Mouse (Mus musculus): Measurements from ENCODE around the gene Stra6. TPM values are rescaled to one million over a fixed set of nuclear protein-coding genes. Genes with fewer than 3 reads are reported as not detected.

Stra6 gene
- polyA plus RNA-seq, 1 experiment: not detected

DNA sequence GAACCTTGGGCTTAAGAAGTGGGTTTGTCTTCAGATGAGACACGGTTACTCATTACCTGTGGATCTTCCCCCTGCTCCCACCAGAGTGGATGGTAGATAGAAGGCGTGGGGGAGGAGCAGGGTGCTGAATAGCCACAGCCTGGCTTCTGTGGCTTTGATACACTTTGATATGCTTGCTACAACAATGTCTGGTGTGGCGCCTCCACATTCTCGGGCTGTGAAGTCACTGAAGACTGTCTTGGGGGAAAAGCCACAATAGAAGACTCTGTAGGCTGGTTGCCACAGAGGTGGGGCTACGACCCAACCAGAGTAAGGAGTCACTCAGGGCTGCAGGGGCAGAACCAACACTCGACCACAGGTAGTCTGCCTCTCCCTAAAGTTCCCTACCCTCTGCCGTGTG, 68.1 kb downstream of the Stra6 start:
- no peaks in the 10 kb centered on the region for H3K4me1 ChIP-seq (ENCODE audit: control insufficient read depth, insufficient read depth, low read length)
- H3K27ac ChIP-seq (ENCODE audit: control insufficient read depth, insufficient read depth, low read depth, low read length, poor library complexity): no peak overlapping the region
- no peak overlapping the region for H3K4me3 ChIP-seq (replicated peaks; ENCODE audit: control insufficient read depth, low read depth, low read length)
- TF ChIP-seq CTCF (IDR thresholded peaks at IDR 0.05; ENCODE audit: control insufficient read depth, insufficient read depth, low read length) (no peak), POLR2A (IDR thresholded peaks at IDR 0.05; ENCODE audit: borderline replicate concordance, control insufficient read depth, low read depth, low read length) (no peak)
- 51% methylated on average over 7 of the region's 7 CpGs for WGBS

DNA sequence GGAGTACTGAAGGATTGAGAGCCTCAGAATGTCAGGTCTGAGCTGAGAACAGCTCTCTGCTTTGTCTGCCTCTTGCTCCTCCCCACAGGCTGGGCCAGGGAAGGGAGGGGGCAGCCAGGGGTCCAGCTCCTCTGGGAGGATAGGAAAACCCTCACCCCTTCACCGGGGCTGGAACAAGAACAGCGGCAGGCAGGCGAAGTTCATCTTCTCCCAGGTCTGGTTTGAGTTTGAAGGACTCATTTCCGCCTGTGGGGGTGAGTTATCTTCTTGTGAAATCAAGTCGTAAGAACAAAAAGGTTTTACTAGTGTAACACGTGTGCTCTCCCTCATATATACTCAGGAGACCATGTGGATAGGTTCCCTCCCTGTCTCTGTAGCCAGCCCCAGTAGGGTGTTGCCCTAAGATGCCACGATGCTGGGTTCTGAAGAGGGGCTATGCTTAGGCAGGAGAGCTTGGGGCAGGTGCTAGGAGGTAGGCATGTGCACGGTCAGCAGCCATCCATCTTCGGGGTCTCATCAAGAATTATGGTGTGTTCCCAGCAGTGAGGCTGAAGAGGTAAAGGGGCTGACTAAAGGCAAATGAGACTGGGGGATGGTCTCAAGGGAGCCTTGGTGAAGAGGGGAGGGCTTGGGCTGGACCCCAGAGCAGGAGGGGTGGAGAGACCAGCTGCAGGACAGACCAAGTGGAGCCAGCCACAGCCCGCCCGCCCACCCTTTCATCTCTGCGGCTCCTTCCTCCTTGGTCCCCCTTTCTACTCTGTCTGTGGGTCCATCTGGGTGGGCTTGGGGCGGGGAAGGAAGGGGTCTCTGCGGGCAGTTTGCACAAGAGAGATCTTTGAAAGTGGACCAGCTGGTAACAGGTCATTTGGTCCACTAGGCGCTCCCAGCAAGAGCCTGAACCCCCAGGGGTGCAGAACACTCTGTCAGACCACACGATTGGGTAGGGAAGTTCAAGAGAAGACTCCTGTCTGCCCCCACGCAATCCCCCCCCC, 70.6 kb downstream of the Stra6 start:
- no peaks in the 10 kb centered on the region for H3K4me1 ChIP-seq (ENCODE audit: control insufficient read depth, insufficient read depth, low read length)
- 14% methylated on average over 17 of the region's 17 CpGs for WGBS
- H3K4me3 ChIP-seq (replicated peaks; ENCODE audit: control insufficient read depth, low read depth, low read length): no peak overlapping the region
- no peak overlapping the region for H3K27ac ChIP-seq (ENCODE audit: control insufficient read depth, insufficient read depth, low read depth, low read length, poor library complexity)
- TF ChIP-seq POLR2A (IDR thresholded peaks at IDR 0.05; ENCODE audit: borderline replicate concordance, control insufficient read depth, low read depth, low read length): no peak

DNA sequence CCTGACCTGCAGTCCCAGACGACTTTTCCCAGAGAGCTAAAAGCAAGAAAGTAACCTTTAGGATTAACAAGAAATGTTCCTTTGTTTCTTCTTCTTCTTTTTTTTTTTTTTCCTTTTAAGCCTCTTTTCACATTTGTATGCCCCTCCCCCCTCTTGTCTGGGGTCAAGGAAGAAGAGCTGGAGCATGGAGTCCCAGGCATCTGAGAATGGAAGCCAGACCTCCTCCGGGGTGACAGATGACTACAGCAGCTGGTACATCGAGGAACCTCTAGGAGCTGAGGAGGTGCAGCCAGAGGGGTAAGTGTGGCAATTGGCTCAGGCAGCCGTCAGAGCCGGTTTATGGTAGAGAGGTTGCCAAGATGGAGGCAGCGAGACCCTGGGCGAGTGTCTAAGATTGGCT, 71.3 kb downstream of the Stra6 start:
- TF ChIP-seq CTCF (IDR thresholded peaks at IDR 0.05; ENCODE audit: control insufficient read depth, insufficient read depth, low read length) (no peak), POLR2A (IDR thresholded peaks at IDR 0.05; ENCODE audit: borderline replicate concordance, control insufficient read depth, low read depth, low read length) (no peak)
- WGBS: 24% methylated on average over 7 of the region's 7 CpGs
- no peak overlapping the region for H3K27ac ChIP-seq (ENCODE audit: control insufficient read depth, insufficient read depth, low read depth, low read length, poor library complexity)
- no peaks in the 10 kb centered on the region for H3K4me1 ChIP-seq (ENCODE audit: control insufficient read depth, insufficient read depth, low read length)
- no peak overlapping the region for H3K4me3 ChIP-seq (replicated peaks; ENCODE audit: control insufficient read depth, low read depth, low read length)

- no peak overlapping the region for H3K27ac ChIP-seq (ENCODE audit: control insufficient read depth, insufficient read depth, low read depth, low read length, poor library complexity)
- no peak overlapping the region for H3K4me3 ChIP-seq (replicated peaks; ENCODE audit: control insufficient read depth, low read depth, low read length)
- H3K4me1 ChIP-seq (ENCODE audit: control insufficient read depth, insufficient read depth, low read length): no peaks in the 10 kb centered on the region
- WGBS: 23% methylated on average over 2 of the region's 2 CpGs
- TF ChIP-seq CTCF (IDR thresholded peaks at IDR 0.05; ENCODE audit: control insufficient read depth, insufficient read depth, low read length): no peak
- TF ChIP-seq POLR2A (IDR thresholded peaks at IDR 0.05; ENCODE audit: borderline replicate concordance, control insufficient read depth, low read depth, low read length): no peak
These were observed 72.3 kb downstream of the Stra6 start for GRCm38 (mm10) chr9:58135921-58136321.

DNA sequence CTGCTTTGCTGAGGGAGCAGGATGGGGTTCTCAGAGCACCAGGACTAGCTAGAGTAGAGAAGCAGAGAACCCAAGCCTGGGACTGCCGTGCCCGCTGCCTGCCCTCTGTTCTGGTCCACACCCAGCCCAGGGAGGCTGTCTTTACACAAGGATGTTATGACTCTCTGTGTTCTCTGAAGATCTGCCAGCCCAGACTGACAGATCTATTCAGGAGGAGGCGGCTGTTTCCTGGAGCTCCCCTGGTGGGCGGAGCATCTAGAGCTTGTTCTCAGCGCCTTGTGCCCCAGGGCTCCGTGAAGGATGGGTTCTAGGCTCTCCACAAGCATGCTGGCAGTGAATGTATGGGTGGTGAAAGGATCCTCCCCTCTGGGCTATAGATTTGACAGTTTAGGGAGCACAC, 76.4 kb downstream of the Stra6 start:
- TF ChIP-seq POLR2A (IDR thresholded peaks at IDR 0.05; ENCODE audit: borderline replicate concordance, control insufficient read depth, low read depth, low read length): no peak
- no peak for TF ChIP-seq CTCF (IDR thresholded peaks at IDR 0.05; ENCODE audit: control insufficient read depth, insufficient read depth, low read length)
- no peak overlapping the region for H3K27ac ChIP-seq (ENCODE audit: control insufficient read depth, insufficient read depth, low read depth, low read length, poor library complexity)
- H3K4me3 ChIP-seq (replicated peaks; ENCODE audit: control insufficient read depth, low read depth, low read length): no peak overlapping the region
- H3K4me1 ChIP-seq (ENCODE audit: control insufficient read depth, insufficient read depth, low read length): no peaks in the 10 kb centered on the region
- WGBS: 25% methylated on average over 6 of the region's 6 CpGs

DNA sequence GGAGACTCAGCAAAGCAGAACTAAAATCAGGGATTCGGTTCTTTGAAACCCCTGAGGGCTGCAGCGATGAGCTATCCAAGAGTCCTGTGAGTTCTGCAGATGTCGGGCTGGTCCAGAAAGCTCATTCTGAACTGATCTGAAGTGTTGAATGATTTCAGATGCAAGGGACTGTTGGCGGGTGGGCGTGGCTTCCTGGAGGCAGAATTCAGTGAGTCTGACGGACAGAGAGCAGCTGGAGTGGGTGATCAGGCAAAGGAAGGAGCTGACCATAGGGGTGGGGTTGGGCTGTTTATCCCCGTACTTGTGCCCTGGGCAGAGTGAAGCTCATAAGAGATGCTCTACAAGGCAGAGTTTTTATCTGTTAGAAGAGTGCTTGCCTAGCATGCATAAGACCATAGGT, 79.8 kb downstream of the Stra6 start:
- H3K27ac ChIP-seq (ENCODE audit: control insufficient read depth, insufficient read depth, low read depth, low read length, poor library complexity): no peak overlapping the region
- no peak for TF ChIP-seq POLR2A (IDR thresholded peaks at IDR 0.05; ENCODE audit: borderline replicate concordance, control insufficient read depth, low read depth, low read length)
- TF ChIP-seq CTCF (IDR thresholded peaks at IDR 0.05; ENCODE audit: control insufficient read depth, insufficient read depth, low read length): no peak
- H3K4me1 ChIP-seq (ENCODE audit: control insufficient read depth, insufficient read depth, low read length): no peaks in the 10 kb centered on the region
- H3K4me3 ChIP-seq (replicated peaks; ENCODE audit: control insufficient read depth, low read depth, low read length): no peak overlapping the region
- 49% methylated on average over 7 of the region's 7 CpGs for WGBS

GRCm38 (mm10) chr9:58144664-58145063, 81.1 kb downstream of the Stra6 start:
- 73% methylated on average over 1 of the region's 1 CpGs for WGBS

DNA sequence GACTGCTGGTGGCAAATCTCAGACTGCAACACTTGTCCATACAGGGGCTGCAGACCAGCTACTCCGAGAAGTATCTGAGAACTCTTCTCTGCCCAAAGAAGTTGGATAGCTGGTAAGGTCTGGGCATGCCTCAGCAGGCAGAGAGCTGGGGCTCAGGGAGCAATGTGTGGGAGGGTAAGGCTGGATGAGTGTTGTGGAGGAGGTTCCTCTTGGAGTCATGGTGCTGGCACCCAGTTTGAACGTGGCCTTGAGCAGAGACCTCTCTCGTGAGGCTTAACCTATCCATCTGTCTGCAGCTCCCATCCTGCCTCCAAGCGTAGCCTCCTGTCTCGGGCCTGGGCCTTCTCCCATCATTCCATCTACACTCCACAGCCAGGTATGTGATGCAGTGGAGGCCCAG, 81.8 kb downstream of the Stra6 start:
- H3K4me1 ChIP-seq (ENCODE audit: control insufficient read depth, insufficient read depth, low read length): no peaks in the 10 kb centered on the region
- TF ChIP-seq POLR2A (IDR thresholded peaks at IDR 0.05; ENCODE audit: borderline replicate concordance, control insufficient read depth, low read depth, low read length) (no peak), CTCF (IDR thresholded peaks at IDR 0.05; ENCODE audit: control insufficient read depth, insufficient read depth, low read length) (no peak)
- H3K4me3 ChIP-seq (replicated peaks; ENCODE audit: control insufficient read depth, low read depth, low read length): no peak overlapping the region
- H3K27ac ChIP-seq (ENCODE audit: control insufficient read depth, insufficient read depth, low read depth, low read length, poor library complexity): no peak overlapping the region
- 69% methylated on average over 5 of the region's 5 CpGs for WGBS

More at GRCm38 (mm10) chr9:58144664-58145063, 81.1 kb downstream of the Stra6 start:
- Histone ChIP-seq H3K4me3 (replicated peaks; ENCODE audit: control insufficient read depth, low read depth, low read length) (no peak overlapping the region), H3K27ac (ENCODE audit: control insufficient read depth, insufficient read depth, low read depth, low read length, poor library complexity) (no peak overlapping the region), H3K4me1 (ENCODE audit: control insufficient read depth, insufficient read depth, low read length) (no peaks in the 10 kb centered on the region)
- TF ChIP-seq POLR2A (IDR thresholded peaks at IDR 0.05; ENCODE audit: borderline replicate concordance, control insufficient read depth, low read depth, low read length): no peak
- TF ChIP-seq CTCF (IDR thresholded peaks at IDR 0.05; ENCODE audit: control insufficient read depth, insufficient read depth, low read length): no peak

Measured in bone marrow, adult 2 months (tissue).